Mouse (Mus musculus) A20 (cell line): ENCODE results near the gene BC049762.

Experiments
- DNase-seq: peaks from one replicate; pipeline ENCODE4 v3.0.0-alpha.2; 2011; ENCODE audit warnings: low read depth, low spot score

Gene BC049762

GRCm38 (mm10) chr11:51262342-51263285 lies at the start of gene BC049762:
Gene BC049762, minus strand, starts transcription at chr11:51263046.
- DNase-seq, result peak; percentile 99

GRCm38 (mm10) chr11:51311846-51312245 lies 49.0 kb upstream of the BC049762 start:
- no peak for DNase-seq

- no peak for DNase-seq
Measured at GRCm38 (mm10) chr11:51308306-51308705, 45.5 kb upstream of the BC049762 start.

- DNase-seq, result no peak
Measured at GRCm38 (mm10) chr11:51303981-51304553, 41.2 kb upstream of the BC049762 start.

- no peak for DNase-seq
Measured at GRCm38 (mm10) chr11:51302396-51302795, 39.5 kb upstream of the BC049762 start.

- DNase-seq, result no peak
Measured at GRCm38 (mm10) chr11:51298691-51299090, 35.8 kb upstream of the BC049762 start.

GRCm38 (mm10) chr11:51295742-51296141 lies 32.9 kb upstream of the BC049762 start:
- no peak for DNase-seq

- DNase-seq, result no peak
Measured at GRCm38 (mm10) chr11:51293956-51294530, 31.2 kb upstream of the BC049762 start.

- no peak for DNase-seq
Measured at GRCm38 (mm10) chr11:51290066-51290955, 27.5 kb upstream of the BC049762 start.

GRCm38 (mm10) chr11:51289564-51290041 lies 26.8 kb upstream of the BC049762 start, which contains the start of gene Col23a1:
Gene Col23a1, plus strand, starts transcription at chr11:51289920.
- no peak for DNase-seq

- no peak for DNase-seq
Measured at GRCm38 (mm10) chr11:51274418-51274817, 11.6 kb upstream of the BC049762 start.

- DNase-seq, result peak; percentile 56
Measured at GRCm38 (mm10) chr11:51265326-51265725, 2.5 kb upstream of the BC049762 start.

GRCm38 (mm10) chr11:51264352-51264751 lies 1.5 kb upstream of the BC049762 start:
- peak; percentile 82 for DNase-seq

- peak; percentile 66 for DNase-seq
Measured at GRCm38 (mm10) chr11:51263286-51263831, 513 bp upstream of the BC049762 start.

- no peak for DNase-seq
Measured at GRCm38 (mm10) chr11:51261680-51262219, 1.1 kb downstream of the BC049762 start, which contains the start of gene Clk4. Gene Clk4, plus strand, starts transcription at chr11:51261730.

GRCm38 (mm10) chr11:51257006-51257405 lies 5.8 kb downstream of the BC049762 start:
- DNase-seq, result no peak

- peak; percentile 24 for DNase-seq
Measured at GRCm38 (mm10) chr11:51242897-51243296, 19.9 kb downstream of the BC049762 start.

- DNase-seq, result no peak
Measured at GRCm38 (mm10) chr11:51234626-51235025, 28.2 kb downstream of the BC049762 start.

GRCm38 (mm10) chr11:51227104-51227503 lies 35.7 kb downstream of the BC049762 start:
- DNase-seq, result no peak

GRCm38 (mm10) chr11:51220308-51220707 lies 42.5 kb downstream of the BC049762 start, which contains the start of gene Gm12569:
Gene Gm12569, plus strand, starts transcription at chr11:51220473.
- DNase-seq, result peak; percentile 73
